In the genomic region with DNA sequence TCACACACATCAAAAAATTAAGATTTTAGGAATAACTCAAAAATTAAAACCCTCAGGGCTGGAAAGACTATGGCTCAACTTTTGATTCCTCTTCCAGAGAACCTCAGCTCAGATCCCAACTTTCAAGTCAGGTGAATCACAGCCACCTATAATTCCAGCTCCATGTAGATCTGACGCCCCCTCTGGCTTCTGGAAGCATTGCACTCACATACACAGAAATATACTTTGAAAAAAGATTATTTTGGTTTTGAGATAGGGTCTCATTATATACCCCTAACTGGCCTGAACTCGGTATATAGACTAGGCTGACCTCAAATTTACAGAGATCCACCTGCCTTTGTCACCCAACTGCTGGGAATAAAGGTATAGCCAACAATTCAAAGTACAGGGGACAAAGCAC, we compare ENCODE assay signal across 30 mouse cellular contexts. TPM values are rescaled to one million over a fixed set of nuclear protein-coding genes. Genes with fewer than 3 reads are reported as not detected.
DNase-seq lines count a peak whose midpoint lies in the region; ATAC-seq and TF ChIP-seq lines count a peak whose summit lies in the region.
"Had no signal": no experiment of that assay in that cellular context is flagged by ENCODE, and none has a peak within 500 bp of the region (broad histone marks: within the 10 kb centered on the region; RNA-seq: fewer than 3 reads in every experiment).

No protein-coding gene starts in this region.

- peak; percentile 39 for TF ChIP-seq CTCF in heart, adult 2 months (IDR thresholded peaks at IDR 0.05)
- peak; percentile 52 for TF ChIP-seq CTCF in layer of hippocampus, adult 2 months (conservative IDR thresholded peaks at IDR 0.05)
- peak; percentile 4; the same call in 1 of the 2 replicates for TF ChIP-seq CTCF in midbrain, postnatal 0 days (IDR thresholded peaks at IDR 0.05)

- intact Hi-C loops in heart, adult 2 months (cut with DNase I): no loop called here

- WGBS in heart, adult 2 months: 60% methylated on average over 2 of the region's 2 CpGs
- WGBS in midbrain, postnatal 0 days: 37% methylated on average over 2 of the region's 2 CpGs
- 29% methylated on average over 2 of the region's 2 CpGs for WGBS in midbrain, embryonic 15.5 days

- no peak overlapping the region for H3K9ac ChIP-seq in heart, adult 2 months (ENCODE audit: low read depth, low read length)
- no peak overlapping the region for H3K9ac ChIP-seq in midbrain, postnatal 0 days (replicated peaks; ENCODE audit: low read length, poor library complexity, severe bottlenecking)
- H3K9ac ChIP-seq in midbrain, embryonic 15.5 days: no peak overlapping the region
- H3K9ac ChIP-seq: embryonic facial prominence, embryonic 15.5 days; forebrain, embryonic 12.5 days; forebrain, postnatal 0 days; hindbrain, embryonic 15.5 days; kidney, embryonic 15.5 days; limb, embryonic 13.5 days; liver, embryonic 12.5 days had no signal

- peaks cover 2% of the 10 kb centered on the region; the same call in 1 of the 2 replicates for H3K4me1 ChIP-seq in heart, adult 2 months (ENCODE audit: control insufficient read depth, insufficient read depth, low read length)
- no peaks in the 10 kb centered on the region for H3K4me1 ChIP-seq in midbrain, postnatal 0 days (ENCODE audit: insufficient read depth, low read length)
- H3K4me1 ChIP-seq in midbrain, embryonic 15.5 days: no peaks in the 10 kb centered on the region
- H3K4me1 ChIP-seq: embryonic facial prominence, embryonic 10.5 days; embryonic facial prominence, embryonic 15.5 days; forebrain, embryonic 12.5 days; hindbrain, embryonic 15.5 days; kidney, embryonic 15.5 days; limb, embryonic 13.5 days had no signal

- DNase-seq in heart, adult 2 months: no peak
- no peak for DNase-seq in heart, postnatal 4 days
- DNase-seq in layer of hippocampus, adult 2 months (ENCODE audit: low spot score in 2 of 2): no peak
- no peak for DNase-seq in layer of hippocampus, adult 11-12 months (ENCODE audit: low spot score)
- DNase-seq in midbrain, postnatal 0 days (ENCODE audit: low spot score): no peak
- DNase-seq in thymus, postnatal 10 days (ENCODE audit: low spot score in 2 of 2): no peak
- DNase-seq: adrenal gland, adult 2 months; adrenal gland, postnatal 36 days; cerebellum, adult 2 months; cerebellum, postnatal 14 days; forebrain, postnatal 0 days; gastrocnemius, postnatal 14 days; kidney, adult 11 months; kidney, postnatal 36 days; layer of hippocampus, postnatal 36 days; lung, adult 18-20 months; lung, postnatal 10 days; midbrain, embryonic 14.5 days; right cerebral cortex, postnatal 25 days; thymus, adult 2 months had no signal

- ATAC-seq in midbrain, postnatal 0 days (ENCODE audit: low FRiP score): no peak
- no peak for ATAC-seq in midbrain, embryonic 15.5 days (replicated peaks)
- ATAC-seq: activated CD4-positive, CD25-positive, alpha-beta regulatory T cell, adult 4 months; forebrain, postnatal 0 days; liver, embryonic 12.5 days had no signal

- no peak overlapping the region for H3K4me3 ChIP-seq in heart, adult 2 months
- H3K4me3 ChIP-seq in layer of hippocampus, adult 2 months: no peak overlapping the region
- H3K4me3 ChIP-seq in midbrain, postnatal 0 days (ENCODE audit: low read depth, low read length): no peak overlapping the region
- no peak overlapping the region for H3K4me3 ChIP-seq in midbrain, embryonic 15.5 days
- H3K4me3 ChIP-seq: embryonic facial prominence, embryonic 10.5 days; embryonic facial prominence, embryonic 15.5 days; forebrain, embryonic 12.5 days; hindbrain, embryonic 15.5 days; kidney, embryonic 15.5 days; limb, embryonic 13.5 days; liver, embryonic 12.5 days had no signal

- H3K27ac ChIP-seq in heart, adult 2 months: no peak overlapping the region
- no peak overlapping the region for H3K27ac ChIP-seq in layer of hippocampus, adult 2 months
- no peak overlapping the region for H3K27ac ChIP-seq in midbrain, postnatal 0 days (ENCODE audit: low read depth, low read length)
- H3K27ac ChIP-seq in midbrain, embryonic 15.5 days: no peak overlapping the region
- H3K27ac ChIP-seq: embryonic facial prominence, embryonic 10.5 days; embryonic facial prominence, embryonic 15.5 days; forebrain, embryonic 12.5 days; hindbrain, embryonic 15.5 days; kidney, embryonic 15.5 days; limb, embryonic 13.5 days; liver, embryonic 12.5 days had no signal

- no peak for TF ChIP-seq EP300 in heart, adult 2 months (IDR thresholded peaks at IDR 0.05; ENCODE audit: insufficient read depth, low read depth, low read length)

- no peaks in the 10 kb centered on the region for H3K9me3 ChIP-seq in midbrain, postnatal 0 days (ENCODE audit: low read length)
- H3K9me3 ChIP-seq in midbrain, embryonic 15.5 days: no peaks in the 10 kb centered on the region
- H3K9me3 ChIP-seq: embryonic facial prominence, embryonic 10.5 days; embryonic facial prominence, embryonic 15.5 days; forebrain, embryonic 12.5 days; hindbrain, embryonic 15.5 days; kidney, embryonic 15.5 days; limb, embryonic 13.5 days; liver, embryonic 12.5 days had no signal

- no peak overlapping the region for H3K4me2 ChIP-seq in midbrain, postnatal 0 days (ENCODE audit: low read depth, low read length, poor library complexity, severe bottlenecking)
- no peak overlapping the region for H3K4me2 ChIP-seq in midbrain, embryonic 15.5 days
- H3K4me2 ChIP-seq: embryonic facial prominence, embryonic 15.5 days; forebrain, embryonic 12.5 days; heart, embryonic 11.5 days; hindbrain, embryonic 15.5 days; kidney, embryonic 15.5 days; limb, embryonic 13.5 days; liver, embryonic 12.5 days had no signal

- no peaks in the 10 kb centered on the region for H3K36me3 ChIP-seq in heart, adult 2 months (ENCODE audit: control insufficient read depth, insufficient read depth, low read length)
- H3K36me3 ChIP-seq in midbrain, postnatal 0 days (ENCODE audit: insufficient read depth, low read length): no peaks in the 10 kb centered on the region
- H3K36me3 ChIP-seq in midbrain, embryonic 15.5 days (replicated peaks): no peaks in the 10 kb centered on the region
- H3K36me3 ChIP-seq: embryonic facial prominence, embryonic 10.5 days; embryonic facial prominence, embryonic 15.5 days; forebrain, embryonic 12.5 days; hindbrain, embryonic 15.5 days; kidney, embryonic 15.5 days; limb, embryonic 13.5 days; liver, embryonic 12.5 days had no signal

- no peaks in the 10 kb centered on the region for H3K79me2 ChIP-seq in heart, adult 2 months (replicated peaks; ENCODE audit: control insufficient read depth, insufficient read depth, low read length)

- H3K27me3 ChIP-seq in heart, adult 2 months (ENCODE audit: control insufficient read depth, insufficient read depth, low read length): 0 out of 2 replicates have a peak, but pooled peaks cover 2% of the 10 kb centered on the region
- H3K27me3 ChIP-seq in midbrain, postnatal 0 days (ENCODE audit: insufficient read depth, low read length): no peaks in the 10 kb centered on the region
- H3K27me3 ChIP-seq in midbrain, embryonic 15.5 days (replicated peaks): no peaks in the 10 kb centered on the region
- H3K27me3 ChIP-seq: embryonic facial prominence, embryonic 15.5 days; forebrain, embryonic 12.5 days; hindbrain, embryonic 15.5 days; kidney, embryonic 15.5 days; limb, embryonic 13.5 days; liver, embryonic 12.5 days had no signal

- TF ChIP-seq POLR2A in heart, adult 2 months (IDR thresholded peaks at IDR 0.05; ENCODE audit: insufficient read depth, low read depth, low read length): no peak

RNA-seq across cellular contexts. Expression of gene Insr, which starts 6.4 kb away (rescaled TPM):
- total RNA-seq in heart, adult 2 months (2021): 100 to 1,000 TPM; 112 to 145 TPM
- 24.6 and 42.3 TPM in 2 replicates for polyA plus RNA-seq in heart, adult 2 months (2012; rRNA removed)
- total RNA-seq in heart, postnatal 4 days (2021): 100 to 1,000 TPM; 118 to 122 TPM
- total RNA-seq in layer of hippocampus, adult 2 months (2021): 10 to 100 TPM; 51.6 to 53.9 TPM
- total RNA-seq in midbrain, postnatal 0 days (2014; rRNA removed): 40.3 and 44.5 TPM in 2 replicates
- polyA plus RNA-seq in midbrain, postnatal 0 days (2015; fragmentation: Nextera tagmentation; extraction: Ambion mirVana): 30.0 and 32.9 TPM in 2 replicates
- polyA plus RNA-seq in midbrain, embryonic 15.5 days (2015; fragmentation: Nextera tagmentation; extraction: Ambion mirVana): 64.0 and 64.4 TPM in 2 replicates
